Mouse (Mus musculus) liver, embryonic 14.5 days (tissue): ENCODE results near the gene Pter. TPM values are rescaled to one million over a fixed set of nuclear protein-coding genes. Genes with fewer than 3 reads are reported as not detected.

Experiments
- ATAC-seq: fragments of 200-750 bp; cut with Nextera tagmentation; 2 replicates; pipeline ENCODE4 v1.8.0; 2017; ENCODE audit warnings: moderate number of reproducible peaks, mild to moderate bottlenecking, moderate library complexity; ENCODE audit not compliant: insufficient read depth
- DNase-seq, 3 experiments: peaks; one replicate each; pipeline ENCODE4 v3.0.0-alpha.2; 2012 to 2013; ENCODE audit warnings: low read depth in 3 of 3, low spot score in 3 of 3
- H3K27ac ChIP-seq: fragments of 300-500 bp; sonication (generic); 2 replicates; pipeline ENCODE4 v1.5.1; 2014; ENCODE audit warnings: moderate library complexity, mild to moderate bottlenecking, control low read depth, inconsistent platforms
- H3K27me3 ChIP-seq: fragments of 300-500 bp; sonication (generic); 2 replicates; pipeline ENCODE4 v1.6.1; 2014; ENCODE audit warnings: mild to moderate bottlenecking, low read length, moderate library complexity; ENCODE audit not compliant: control insufficient read depth, insufficient read depth
- H3K36me3 ChIP-seq: fragments of 300-500 bp; sonication (generic); replicated peaks from 2 replicates; pipeline ENCODE4 v1.6.1; 2014; ENCODE audit warnings: low read depth; ENCODE audit not compliant: control insufficient read depth, insufficient read depth
- H3K4me1 ChIP-seq, 2 experiments: fragments of 200-500 bp in 1 of 2; fragments of 300-500 bp in 1 of 2; sonication (generic) in 1 of 2; replicated peaks; 2 replicates each; pipeline ENCODE4 v1.6.1; 2012 to 2014; ENCODE audit warnings: antibody characterized with exemption in 1 of 2, inconsistent platforms in 1 of 2, low read length in 1 of 2; ENCODE audit not compliant: control insufficient read depth in 2 of 2, insufficient read depth in 2 of 2
- H3K4me2 ChIP-seq: fragments of 300-500 bp; sonication (generic); 2 replicates; pipeline ENCODE4 v1.6.1; 2014; ENCODE audit warnings: low read depth, mild to moderate bottlenecking, control low read depth, moderate library complexity
- H3K4me3 ChIP-seq, 2 experiments: fragments of 200-500 bp in 1 of 2; fragments of 300-500 bp in 1 of 2; sonication (generic) in 1 of 2; 2 replicates each; pipeline ENCODE4 v1.5.1; 2012 to 2014; ENCODE audit warnings: low read depth in 2 of 2, low read length in 2 of 2, mild to moderate bottlenecking in 2 of 2, control low read depth in 1 of 2, inconsistent platforms in 1 of 2, moderate library complexity in 1 of 2; ENCODE audit not compliant: insufficient read depth in 1 of 2
- H3K9ac ChIP-seq: fragments of 300-500 bp; sonication (generic); replicated peaks from 2 replicates; pipeline ENCODE4 v1.6.1; 2014; ENCODE audit warnings: mild to moderate bottlenecking, control low read depth, moderate library complexity
- H3K9me3 ChIP-seq: fragments of 300-500 bp; sonication (generic); 2 replicates; pipeline ENCODE4 v1.6.1; 2016; ENCODE audit warnings: low read length, mixed read lengths; ENCODE audit not compliant: control insufficient read depth
- CTCF ChIP-seq: IDR thresholded peaks from 2 replicates; pipeline ENCODE4 v1.5.1; 2016; ENCODE audit warnings: antibody characterized with exemption, low read depth, control low read depth
- EP300 ChIP-seq: IDR thresholded peaks from 2 replicates; pipeline ENCODE4 v1.6.1; 2016; ENCODE audit warnings: antibody characterized with exemption, low read depth
- WGBS: fragments of 180-500 bp; shearing (Covaris S2); extraction: QIAGEN DNeasy Blood & Tissue Kit; methylation state at CpG from one replicate; pipeline ENCODE4 v1.1.7; 2014; ENCODE audit not compliant: insufficient replicate concordance; 5-methylcytosine and 5-hydroxymethylcytosine counted together
- polyA plus RNA-seq, 2 experiments: library from polyadenylated mRNA; depleted of rRNA in 1 of 2; stranded (reverse) in 1 of 2; unstranded in 1 of 2; fragments of >200 nt; fragmentation: Nextera tagmentation in 1 of 2; extraction: Ambion mirVana in 1 of 2; gene quantifications; 2 replicates each; pipeline versions ENCODE4 v1.2.1 to v1.2.3; 2012 to 2014

Gene Pter
- polyA plus RNA-seq, 2 experiments: 20.8 to 33.2 TPM

GRCm38 (mm10) chr2:13048649-13049048 lies 124.8 kb downstream of the Pter start:
- peaks cover 16 to 22% of the 10 kb centered on the region in 2 experiments for H3K4me1 ChIP-seq

More at GRCm38 (mm10) chr2:13048649-13049048, 124.8 kb downstream of the Pter start:
- WGBS: 62% methylated on average over 6 of the region's 6 CpGs
- H3K9me3 ChIP-seq: no peaks in the 10 kb centered on the region
- TF ChIP-seq CTCF (no peak), EP300 (no peak)
- DNase-seq (no peak), ATAC-seq (no peak)
- H3K27me3 ChIP-seq: no peaks in the 10 kb centered on the region
- H3K36me3 ChIP-seq: no peaks in the 10 kb centered on the region
- H3K4me3 ChIP-seq: no peak overlapping the region
- H3K9ac ChIP-seq: no peak overlapping the region
- H3K4me2 ChIP-seq: no peak overlapping the region
- H3K27ac ChIP-seq: no peak overlapping the region

Other genes with a start within 250 kb of the Pter start
- gene C1ql3, start 87.8 kb downstream of the Pter start, polyA plus RNA-seq (2012; rRNA removed): 0.02 TPM in 2 replicates
- gene C1ql3, start 87.8 kb downstream of the Pter start, polyA plus RNA-seq (2014; fragmentation: Nextera tagmentation; extraction: Ambion mirVana): 0.09 and 0.10 TPM in 2 replicates